In the genomic region with DNA sequence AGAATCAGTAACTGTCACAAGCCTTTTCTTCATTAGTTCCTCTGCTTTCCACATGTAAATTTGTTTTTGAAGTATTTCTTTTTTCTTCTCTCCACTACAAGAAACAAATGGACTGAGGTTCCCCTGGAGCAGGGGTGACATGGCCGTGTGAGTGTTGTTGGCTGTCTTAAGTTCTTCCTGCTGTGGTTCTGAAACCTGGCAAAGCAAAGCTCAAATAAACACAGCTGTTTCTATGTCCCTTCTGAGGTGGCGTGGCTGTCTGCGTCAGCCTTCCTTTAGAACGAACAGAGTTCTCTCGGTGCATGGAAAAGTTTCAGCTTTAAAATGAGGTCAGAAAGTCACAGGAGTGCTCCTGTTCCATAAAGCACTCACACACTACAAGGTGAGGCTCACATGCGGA, we compare ENCODE assay signal across 26 mouse cellular contexts.
DNase-seq lines count a peak whose midpoint lies in the region; ATAC-seq and TF ChIP-seq lines count a peak whose summit lies in the region.
"Had no signal": no experiment of that assay in that cellular context is flagged by ENCODE, and none has a peak within 500 bp of the region (broad histone marks: within the 10 kb centered on the region; RNA-seq: fewer than 3 reads in every experiment).

No protein-coding gene starts in this region.

- H3K9me3 ChIP-seq in embryonic facial prominence, embryonic 14.5 days (ENCODE audit: control insufficient read depth, low read length): no peaks in the 10 kb centered on the region
- H3K9me3 ChIP-seq in embryonic facial prominence, embryonic 10.5 days: no peaks in the 10 kb centered on the region
- H3K9me3 ChIP-seq: embryonic facial prominence, embryonic 15.5 days; heart, embryonic 12.5 days; heart, embryonic 15.5 days; hindbrain, embryonic 10.5 days; hindbrain, embryonic 13.5 days had no signal

- no peak for ATAC-seq in embryonic facial prominence, embryonic 14.5 days (ENCODE audit: low read depth)
- ATAC-seq in megakaryocyte-erythroid progenitor cell, adult 5-6 weeks (replicated peaks; ENCODE audit: low FRiP score, low TSS enrichment, poor library complexity, severe bottlenecking): no peak
- ATAC-seq: activated CD4-positive, CD25-positive, alpha-beta regulatory T cell, adult 4 months; forebrain, embryonic 14.5 days; forebrain, postnatal 0 days; hindbrain, embryonic 16.5 days had no signal

- no peaks in the 10 kb centered on the region for H3K27me3 ChIP-seq in embryonic facial prominence, embryonic 14.5 days (replicated peaks; ENCODE audit: control insufficient read depth, insufficient read depth, low read length)
- H3K27me3 ChIP-seq in embryonic facial prominence, embryonic 10.5 days (replicated peaks; ENCODE audit: low read depth, poor library complexity, severe bottlenecking): no peaks in the 10 kb centered on the region
- H3K27me3 ChIP-seq: embryonic facial prominence, embryonic 15.5 days; heart, embryonic 12.5 days; heart, embryonic 15.5 days; hindbrain, embryonic 13.5 days had no signal

- H3K4me2 ChIP-seq in embryonic facial prominence, embryonic 14.5 days (ENCODE audit: low read depth, low read length): no peak overlapping the region
- H3K4me2 ChIP-seq: embryonic facial prominence, embryonic 15.5 days; heart, embryonic 12.5 days; heart, embryonic 15.5 days; hindbrain, embryonic 13.5 days had no signal

- WGBS in embryonic facial prominence, embryonic 14.5 days: 55% methylated on average over 6 of the region's 6 CpGs
- WGBS in embryonic facial prominence, embryonic 10.5 days: 68% methylated on average over 6 of the region's 6 CpGs

- H3K4me1 ChIP-seq in embryonic facial prominence, embryonic 14.5 days (ENCODE audit: control insufficient read depth, insufficient read depth, low read length): no peaks in the 10 kb centered on the region
- H3K4me1 ChIP-seq in embryonic facial prominence, embryonic 10.5 days: no peaks in the 10 kb centered on the region
- H3K4me1 ChIP-seq: embryonic facial prominence, embryonic 15.5 days; heart, embryonic 12.5 days; heart, embryonic 15.5 days; hindbrain, embryonic 13.5 days had no signal

- H3K9ac ChIP-seq in embryonic facial prominence, embryonic 14.5 days (ENCODE audit: low read depth, low read length): no peak overlapping the region
- H3K9ac ChIP-seq: embryonic facial prominence, embryonic 15.5 days; forebrain, postnatal 0 days; heart, embryonic 12.5 days; heart, embryonic 15.5 days; hindbrain, embryonic 13.5 days had no signal

- no peak overlapping the region for H3K4me3 ChIP-seq in embryonic facial prominence, embryonic 14.5 days (ENCODE audit: low read depth, low read length)
- H3K4me3 ChIP-seq in embryonic facial prominence, embryonic 10.5 days: no peak overlapping the region
- H3K4me3 ChIP-seq: embryonic facial prominence, embryonic 15.5 days; heart, embryonic 12.5 days; heart, embryonic 15.5 days; hindbrain, embryonic 10.5 days; hindbrain, embryonic 13.5 days had no signal

- no peak for TF ChIP-seq POLR2A in brain, embryonic 14.5 days (IDR thresholded peaks at IDR 0.05; ENCODE audit: borderline replicate concordance, extremely low read depth, insufficient read depth, insufficient read length, poor library complexity, severe bottlenecking)

- DNase-seq in embryonic facial prominence, embryonic 14.5 days (ENCODE audit: low spot score): peak; percentile 15
- DNase-seq in embryonic facial prominence, embryonic 10.5 days (ENCODE audit: low spot score): no peak
- peak; percentile 1 for DNase-seq in kidney, postnatal 14 days
- no peak for DNase-seq in kidney, adult 8-10 months
- DNase-seq in brain, embryonic 14.5 days (ENCODE audit: low read depth): peak; percentile 5
- peak; percentile 1 for DNase-seq in lung, postnatal 25 days (ENCODE audit: low spot score)
- no peak for DNase-seq in cerebellum, postnatal 14 days
- DNase-seq: adrenal gland, adult 8-10 months; adrenal gland, postnatal 36 days; cerebellum, adult 11 months; cerebellum, adult 2 months; cerebellum, adult 9-11 months; cerebellum, postnatal 36 days; forebrain, postnatal 0 days; gastrocnemius, postnatal 10 days; gastrocnemius, postnatal 36 days; heart, postnatal 36 days had no signal

- TF ChIP-seq CTCF in brain, embryonic 14.5 days (IDR thresholded peaks at IDR 0.05; ENCODE audit: borderline replicate concordance, extremely low read depth, insufficient read depth, insufficient read length): no peak

- no peaks in the 10 kb centered on the region for H3K36me3 ChIP-seq in embryonic facial prominence, embryonic 14.5 days (ENCODE audit: control insufficient read depth, insufficient read depth, low read length)
- no peaks in the 10 kb centered on the region for H3K36me3 ChIP-seq in embryonic facial prominence, embryonic 10.5 days (replicated peaks)
- H3K36me3 ChIP-seq: embryonic facial prominence, embryonic 15.5 days; heart, embryonic 12.5 days; heart, embryonic 15.5 days; hindbrain, embryonic 10.5 days; hindbrain, embryonic 13.5 days had no signal

- H3K27ac ChIP-seq in embryonic facial prominence, embryonic 14.5 days (replicated peaks; ENCODE audit: low read depth, low read length): no peak overlapping the region
- no peak overlapping the region for H3K27ac ChIP-seq in embryonic facial prominence, embryonic 10.5 days (replicated peaks)
- H3K27ac ChIP-seq: embryonic facial prominence, embryonic 15.5 days; heart, embryonic 15.5 days; hindbrain, embryonic 10.5 days; hindbrain, embryonic 13.5 days had no signal

Comparison
In these comparisons a context has a peak if more than half of its experiments do, and no peak if none do; other contexts are left out.
1. DNase-seq: peak in embryonic facial prominence, embryonic 14.5 days (single experiment), kidney, postnatal 14 days (single experiment), brain, embryonic 14.5 days (single experiment) and lung, postnatal 25 days (single experiment); none in embryonic facial prominence, embryonic 10.5 days (single experiment), kidney, adult 8-10 months (0 of 2) and cerebellum, postnatal 14 days (0 of 2).